Mouse (Mus musculus) olfactory bulb, adult 2 months (tissue): ENCODE results near the gene Pptc7.

ENCODE experiments used
- CTCF ChIP-seq: fragments of 200-500 bp; IDR thresholded peaks from 2 replicates; pipeline ENCODE4 v1.5.1; 2012; ENCODE audit warnings: low read depth, mild to moderate bottlenecking, low read length, moderate library complexity; ENCODE audit not compliant: insufficient read depth
- POLR2A ChIP-seq: fragments of 200-500 bp; IDR thresholded peaks from 2 replicates; pipeline ENCODE4 v1.6.1; 2012; ENCODE audit warnings: mild to moderate bottlenecking, low read depth, low read length, moderate library complexity; ENCODE audit not compliant: insufficient read depth

- no peak for TF ChIP-seq POLR2A
- TF ChIP-seq CTCF: no peak
These were observed 31.0 kb downstream of the Pptc7 start for GRCm38 (mm10) chr5:122314966-122315667.
